Mouse (Mus musculus): ENCODE results near the gene Tanc1.

The Tanc1 gene

GRCm38 (mm10) chr2:59612733-59613473 lies 1.1 kb downstream of the Tanc1 start:
- peak; percentile 60 for DNase-seq (ENCODE audit: low spot score)

- no peak for DNase-seq (ENCODE audit: low spot score)
These were observed 1.7 kb downstream of the Tanc1 start for GRCm38 (mm10) chr2:59613474-59614019.

GRCm38 (mm10) chr2:59616890-59617289 lies 5.0 kb downstream of the Tanc1 start:
- no peak for DNase-seq (ENCODE audit: low spot score)

GRCm38 (mm10) chr2:59618996-59619395 lies 7.2 kb downstream of the Tanc1 start:
- no peak for DNase-seq (ENCODE audit: low spot score)

- no peak for DNase-seq (ENCODE audit: low spot score)
These were observed 8.8 kb downstream of the Tanc1 start for GRCm38 (mm10) chr2:59620601-59621000.

- peak; percentile 22 for DNase-seq (ENCODE audit: low spot score)
These were observed 10.8 kb downstream of the Tanc1 start for GRCm38 (mm10) chr2:59622514-59623139.

GRCm38 (mm10) chr2:59623858-59624257 lies 12.0 kb downstream of the Tanc1 start:
- no peak for DNase-seq (ENCODE audit: low spot score)

GRCm38 (mm10) chr2:59625416-59625815 lies 13.6 kb downstream of the Tanc1 start:
- DNase-seq (ENCODE audit: low spot score), result no peak

GRCm38 (mm10) chr2:59625927-59626326 lies 14.1 kb downstream of the Tanc1 start:
- DNase-seq (ENCODE audit: low spot score), result no peak

GRCm38 (mm10) chr2:59626422-59626821 lies 14.6 kb downstream of the Tanc1 start:
- DNase-seq (ENCODE audit: low spot score), result no peak

GRCm38 (mm10) chr2:59627502-59627901 lies 15.7 kb downstream of the Tanc1 start:
- no peak for DNase-seq (ENCODE audit: low spot score)

- no peak for DNase-seq (ENCODE audit: low spot score)
These were observed 16.4 kb downstream of the Tanc1 start for GRCm38 (mm10) chr2:59628057-59628901.

- no peak for DNase-seq (ENCODE audit: low spot score)
These were observed 18.0 kb downstream of the Tanc1 start for GRCm38 (mm10) chr2:59629829-59630228.

- DNase-seq (ENCODE audit: low spot score), result no peak
These were observed 19.6 kb downstream of the Tanc1 start for GRCm38 (mm10) chr2:59631406-59631805.

GRCm38 (mm10) chr2:59633761-59634430 lies 22.1 kb downstream of the Tanc1 start:
- DNase-seq (ENCODE audit: low spot score), result no peak

- peak; percentile 45 for DNase-seq (ENCODE audit: low spot score)
These were observed 25.4 kb downstream of the Tanc1 start for GRCm38 (mm10) chr2:59637040-59637785.

GRCm38 (mm10) chr2:59642722-59643121 lies 30.9 kb downstream of the Tanc1 start:
- no peak for DNase-seq (ENCODE audit: low spot score)

- no peak for DNase-seq (ENCODE audit: low spot score)
These were observed 33.0 kb downstream of the Tanc1 start for GRCm38 (mm10) chr2:59644816-59645215.

- no peak for DNase-seq (ENCODE audit: low spot score)
These were observed 33.7 kb downstream of the Tanc1 start for GRCm38 (mm10) chr2:59645515-59645914.

- no peak for DNase-seq (ENCODE audit: low spot score)
These were observed 35.0 kb downstream of the Tanc1 start for GRCm38 (mm10) chr2:59646740-59647390.

GRCm38 (mm10) chr2:59648444-59648843 lies 36.6 kb downstream of the Tanc1 start:
- no peak for DNase-seq (ENCODE audit: low spot score)
